Mouse (Mus musculus) kidney, adult 2 months (tissue): ENCODE results near the gene Cog3. TPM values are rescaled to one million over a fixed set of nuclear protein-coding genes. Genes with fewer than 3 reads are reported as not detected.

ENCODE experiments used
- DNase-seq: peaks from one replicate; pipeline ENCODE4 v3.0.0; 2021
- H3K27ac ChIP-seq: fragments of 200-500 bp; 2 replicates; pipeline ENCODE4 v1.5.1; 2012; ENCODE audit warnings: low read depth, low read length, control low read depth, inconsistent platforms; ENCODE audit not compliant: insufficient read depth
- H3K27me3 ChIP-seq: fragments of 200-500 bp; replicated peaks from 2 replicates; pipeline ENCODE4 v1.6.1; 2012; ENCODE audit warnings: mild to moderate bottlenecking, moderate library complexity, low read length, inconsistent platforms; ENCODE audit not compliant: control insufficient read depth, insufficient read depth
- H3K36me3 ChIP-seq: fragments of 200-500 bp; 2 replicates; pipeline ENCODE4 v1.6.1; 2012; ENCODE audit warnings: mild to moderate bottlenecking, moderate library complexity, low read length, inconsistent platforms; ENCODE audit not compliant: control insufficient read depth, insufficient read depth
- H3K4me1 ChIP-seq: fragments of 200-500 bp; 2 replicates; pipeline ENCODE4 v1.6.1; 2011; ENCODE audit warnings: low read length; ENCODE audit not compliant: control insufficient read depth, insufficient read depth
- H3K4me3 ChIP-seq: fragments of 200-500 bp; 2 replicates; pipeline ENCODE4 v1.5.1; 2011; ENCODE audit warnings: mild to moderate bottlenecking, low read depth, low read length, control low read depth; ENCODE audit not compliant: insufficient read depth
- CTCF ChIP-seq: fragments of 200-500 bp; conservative IDR thresholded peaks from 2 replicates; pipeline ENCODE4 v1.5.1; 2011; ENCODE audit warnings: low read depth, mild to moderate bottlenecking, control low read depth, low read length, moderate library complexity, mixed read lengths; ENCODE audit not compliant: insufficient read depth, insufficient read length
- POLR2A ChIP-seq: fragments of 200-500 bp; IDR thresholded peaks from one replicate; pipeline ENCODE4 v1.6.1; 2011; ENCODE audit warnings: low read depth, low read length, control low read depth
- WGBS: fragments of 180-500 bp; shearing (Covaris S2); methylation state at CpG from one replicate; pipeline ENCODE4 v1.1.7; 2018; 5-methylcytosine and 5-hydroxymethylcytosine counted together
- polyA plus RNA-seq: library from polyadenylated mRNA; depleted of rRNA; stranded (reverse); fragments of >200 nt; gene quantifications from 2 replicates; pipeline ENCODE4 v1.2.3, GENCODE M21; 2012

Gene Cog3
- polyA plus RNA-seq, 1 experiment = 10.0 TPM

GRCm38 (mm10) chr14:75790411-75790996 is 36.2 kb upstream of the Cog3 start:
- no peak overlapping the region for H3K27ac ChIP-seq
- WGBS = 69% methylated on average over 3 of the region's 3 CpGs
- H3K27me3 ChIP-seq = no peaks in the 10 kb centered on the region
- peaks cover 18% of the 10 kb centered on the region for H3K4me1 ChIP-seq
- no peak for TF ChIP-seq POLR2A
- TF ChIP-seq CTCF = no peak
- H3K36me3 ChIP-seq = no peaks in the 10 kb centered on the region
- H3K4me3 ChIP-seq = no peak overlapping the region
- DNase-seq = no peak

GRCm38 (mm10) chr14:75789291-75789690 is 35.0 kb upstream of the Cog3 start:
- H3K27me3 ChIP-seq = no peaks in the 10 kb centered on the region
- peaks cover 10% of the 10 kb centered on the region; the same call in 1 of the 2 replicates for H3K4me1 ChIP-seq
- TF ChIP-seq CTCF (no peak), POLR2A (no peak)
- no peaks in the 10 kb centered on the region for H3K36me3 ChIP-seq
- H3K27ac ChIP-seq = peak overlapping the region; percentile 26; the same call in 1 of the 2 replicates
- no peak overlapping the region for H3K4me3 ChIP-seq
- 67% methylated on average over 6 of the region's 6 CpGs for WGBS
- no peak for DNase-seq

DNA sequence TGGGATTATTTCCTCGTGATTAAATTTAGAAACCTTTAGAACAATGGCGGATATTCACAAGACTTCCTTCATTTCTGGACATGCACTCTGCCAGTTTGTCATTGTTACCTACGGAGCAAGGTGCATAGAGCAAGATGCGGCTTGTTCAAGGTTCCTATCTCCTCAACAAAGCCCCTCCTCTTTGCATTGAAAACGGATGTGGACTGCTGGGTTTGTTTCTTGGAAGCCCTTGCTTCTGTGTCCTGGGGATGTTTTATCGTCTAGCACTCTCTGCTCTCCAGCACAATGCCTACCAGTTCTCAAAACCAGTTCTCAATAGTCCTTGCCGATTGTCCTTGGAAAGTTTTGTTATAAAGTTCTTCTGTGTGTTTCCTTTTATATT is 33.5 kb upstream of the Cog3 start:
- Histone ChIP-seq H3K27ac (peak overlapping the region; percentile 60; the same call in 1 of the 2 replicates), H3K4me1 (peaks cover 6% of the 10 kb centered on the region; the same call in 1 of the 2 replicates), H3K36me3 (no peaks in the 10 kb centered on the region), H3K4me3 (peak overlapping the region; percentile 19; the same call in 1 of the 2 replicates), H3K27me3 (no peaks in the 10 kb centered on the region)
- no peak for TF ChIP-seq POLR2A
- TF ChIP-seq CTCF = no peak
- DNase-seq = peak; percentile 52
- 37% methylated on average over 7 of the region's 7 CpGs for WGBS

- TF ChIP-seq POLR2A (peak; percentile 88), CTCF (no peak)
- Histone ChIP-seq H3K36me3 (no peaks in the 10 kb centered on the region), H3K4me1 (peaks cover 6% of the 10 kb centered on the region; the same call in 1 of the 2 replicates), H3K27me3 (no peaks in the 10 kb centered on the region), H3K4me3 (peak within 1 kb of the TSS; percentile 78), H3K27ac (peak within 1 kb of the TSS; percentile 79)
- DNase-seq = peak; percentile 99
- WGBS = 4% methylated on average over 51 of the region's 51 CpGs
Measured at GRCm38 (mm10) chr14:75786868-75787793, 32.8 kb upstream of the Cog3 start, which contains the start of gene Slc25a30. Slc25a30 (minus strand) TSS chr14:75787037.

- Histone ChIP-seq H3K36me3 (no peaks in the 10 kb centered on the region), H3K27me3 (no peaks in the 10 kb centered on the region), H3K4me1 (peaks cover 6% of the 10 kb centered on the region; the same call in 1 of the 2 replicates), H3K4me3 (peak overlapping the region; percentile 78), H3K27ac (peak overlapping the region; percentile 71)
- no peak for TF ChIP-seq CTCF
- no peak for DNase-seq
- WGBS = 2% methylated on average over 31 of the region's 31 CpGs
Measured at GRCm38 (mm10) chr14:75786424-75786867, 32.1 kb upstream of the Cog3 start.

GRCm38 (mm10) chr14:75779913-75780312 is 25.6 kb upstream of the Cog3 start:
- peak; percentile 70 for DNase-seq
- no peak overlapping the region for H3K4me3 ChIP-seq
- H3K27me3 ChIP-seq = no peaks in the 10 kb centered on the region
- WGBS = 50% methylated on average over 4 of the region's 4 CpGs
- H3K27ac ChIP-seq = peak overlapping the region; percentile 74
- TF ChIP-seq POLR2A = no peak
- H3K4me1 ChIP-seq = peaks cover 46% of the 10 kb centered on the region
- no peaks in the 10 kb centered on the region; the same call in none of the 2 replicates for H3K36me3 ChIP-seq

DNA sequence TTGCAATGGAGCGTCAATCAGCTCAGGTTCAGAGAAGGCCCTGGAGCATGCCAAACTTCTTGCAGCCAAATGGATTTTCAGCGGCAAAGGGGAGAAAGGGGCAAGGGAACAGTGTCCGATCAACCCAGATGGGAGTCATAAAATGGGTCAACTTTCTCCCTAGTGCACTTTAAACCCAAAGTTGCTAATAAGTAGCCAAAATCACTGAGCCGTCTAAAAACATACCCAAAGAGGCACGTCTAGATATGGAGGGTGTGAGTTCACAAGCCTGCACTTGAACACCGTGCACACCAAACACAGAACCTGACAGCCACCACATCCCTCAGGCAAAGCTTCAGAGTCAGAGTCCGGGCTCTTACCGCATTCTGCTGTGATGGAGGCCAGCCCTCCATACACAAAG is 22.3 kb upstream of the Cog3 start:
- Histone ChIP-seq H3K36me3 (peaks cover 3% of the 10 kb centered on the region), H3K27me3 (no peaks in the 10 kb centered on the region), H3K4me1 (peaks cover 65% of the 10 kb centered on the region), H3K27ac (peak overlapping the region; percentile 53), H3K4me3 (no peak overlapping the region)
- TF ChIP-seq POLR2A = no peak
- no peak for TF ChIP-seq CTCF
- WGBS = 33% methylated on average over 8 of the region's 8 CpGs
- peak; percentile 89 for DNase-seq
